Mouse (Mus musculus) heart, postnatal 25 days (tissue): ENCODE data around the gene Nanog. TPM values are rescaled to one million over a fixed set of nuclear protein-coding genes. Genes with fewer than 3 reads are reported as not detected.
"Not testable (repeated sequence)": the region's sequence is repeated elsewhere in the genome, so short reads cannot be mapped to it uniquely, and the experiment has no call there.

Experiments used
- DNase-seq: peaks from one replicate; pipeline ENCODE4 v3.0.0; 2022; ENCODE audit warnings: low spot score
- intact Hi-C: fragments of 180-260 bp; cut with DNase I; formaldehyde crosslinking; loops from one replicate; pipeline ENCODE4 v1.15.1; 2025
- total RNA-seq, 2 experiments: library from RNA; stranded (reverse); gene quantifications; 2 replicates each; pipeline ENCODE4 v1.2.3; 2021

The Nanog gene
- total RNA-seq, 2 experiments from 2014 or later: not detected

DNA sequence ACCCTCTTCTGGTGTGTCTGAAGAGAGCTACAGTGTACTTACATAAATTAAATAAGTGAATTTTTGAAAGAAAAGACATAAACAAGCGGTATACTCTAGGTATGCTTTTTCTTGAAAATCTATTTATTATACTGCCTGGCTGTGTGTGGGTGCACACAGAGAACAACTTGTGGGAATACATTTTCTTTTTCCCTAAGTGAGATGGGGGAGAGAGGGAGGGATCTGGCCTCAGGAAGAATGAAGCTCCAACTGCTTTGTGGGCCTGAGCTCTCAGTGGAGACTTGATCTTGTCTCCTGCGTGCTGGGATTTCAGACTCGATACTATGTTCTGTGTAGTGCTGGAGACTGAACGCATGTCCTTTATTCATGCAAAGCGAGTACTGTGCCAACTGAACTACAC lies 5.5 kb upstream of the Nanog start:
- intact Hi-C loops: no loop called here

DNA sequence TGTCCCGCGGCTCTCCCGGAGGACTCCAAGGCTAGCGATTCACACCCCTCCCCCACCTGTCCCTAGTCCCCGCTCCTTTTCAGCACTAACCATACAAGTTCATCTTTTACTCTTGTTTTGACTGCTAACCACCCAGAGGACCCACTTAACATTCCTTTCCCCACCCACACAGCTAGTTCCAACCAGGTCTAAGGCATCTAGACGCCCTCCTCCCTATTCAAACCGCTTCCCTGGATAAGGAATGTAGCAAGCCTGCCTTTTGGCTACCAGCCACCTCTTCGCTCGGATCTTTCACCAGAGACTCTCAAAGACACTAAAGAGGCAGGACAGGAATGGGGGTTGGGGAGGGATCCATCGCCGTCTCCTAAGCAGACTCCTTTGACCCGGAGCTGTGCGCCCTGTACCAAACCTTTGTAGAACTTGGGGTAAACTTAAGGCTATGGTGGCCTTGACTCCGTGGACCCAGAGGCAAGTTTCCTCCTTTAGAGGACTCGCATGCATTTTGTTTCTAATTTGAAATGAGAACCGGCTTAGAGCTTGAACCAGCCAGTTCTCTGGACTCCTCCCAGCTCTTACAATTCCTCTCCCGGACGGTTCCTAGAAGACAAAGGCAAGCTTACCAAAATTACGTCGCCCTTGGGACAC lies 4.7 kb upstream of the Nanog start:
- no peak for DNase-seq
- intact Hi-C loops: no loop called here

More for the DNA sequence above, 5.5 kb upstream of the Nanog start:
- DNase-seq: no peak

DNA sequence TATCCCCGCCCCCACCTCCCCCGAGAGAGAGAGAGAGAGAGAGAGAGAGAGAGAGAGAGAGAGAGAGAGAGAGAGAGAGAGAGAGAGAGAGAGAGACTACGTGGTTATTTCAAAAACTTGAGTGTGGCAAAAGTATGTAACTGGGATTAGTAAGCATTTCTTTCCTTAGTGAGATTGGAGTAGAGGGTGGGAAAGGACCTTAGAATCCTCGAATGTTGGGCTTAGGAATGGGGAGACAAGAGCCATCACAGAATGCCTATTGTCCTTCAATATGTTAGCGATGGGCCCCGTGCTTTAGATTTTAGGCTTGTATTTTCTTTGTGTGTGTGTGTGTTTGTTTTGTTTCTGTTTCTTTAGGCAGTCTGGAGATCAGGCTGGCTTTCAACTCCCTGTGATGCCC lies 4.0 kb upstream of the Nanog start:
- no peak for DNase-seq
- intact Hi-C loops: no loop called here

DNA sequence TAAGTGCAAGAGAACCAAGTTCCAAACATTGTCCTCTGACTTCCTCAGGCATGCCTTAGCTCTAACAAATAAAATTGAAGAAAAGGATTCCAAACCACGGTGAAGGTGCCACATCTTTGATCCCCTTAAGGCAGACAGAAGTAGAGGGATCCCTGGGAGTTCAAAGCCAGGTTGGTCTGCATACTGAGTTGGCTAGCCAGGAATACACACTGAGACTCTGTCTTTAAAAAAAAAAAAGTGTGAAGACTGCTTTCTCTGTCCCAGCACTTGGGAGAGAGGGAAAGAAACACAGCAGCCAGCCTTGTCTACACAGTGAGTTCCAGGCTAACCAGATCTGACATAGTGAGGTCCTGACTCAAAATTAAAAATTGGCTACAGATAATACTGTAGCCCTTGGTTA lies 3.6 kb upstream of the Nanog start:
- intact Hi-C loops: no loop called here
- DNase-seq: no peak

DNA sequence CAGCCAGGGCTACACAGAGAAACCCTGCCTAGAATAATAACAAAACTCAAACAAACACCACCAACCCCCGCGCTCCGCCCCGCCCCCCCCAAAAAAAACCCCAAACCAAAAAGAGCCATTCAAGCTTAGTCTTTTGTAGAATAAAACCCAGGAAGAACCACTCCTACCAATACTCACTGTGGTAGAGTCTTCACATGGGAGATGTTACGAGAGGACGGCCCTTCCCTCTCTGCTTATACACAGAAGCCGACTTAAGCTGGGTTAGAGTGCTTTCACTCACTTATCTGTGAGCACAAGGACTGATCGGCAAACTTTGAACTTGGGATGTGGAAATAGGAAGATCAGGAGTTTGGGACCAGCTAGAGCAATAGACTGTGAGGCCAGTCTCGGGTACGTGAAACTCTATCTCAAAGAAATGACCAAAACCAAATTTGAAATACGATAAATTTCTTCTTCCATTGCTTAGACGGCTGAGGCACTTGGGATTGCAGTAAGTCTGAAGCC lies 900 bp upstream of the Nanog start:
- DNase-seq: no peak
- intact Hi-C loops: no loop called here

DNA sequence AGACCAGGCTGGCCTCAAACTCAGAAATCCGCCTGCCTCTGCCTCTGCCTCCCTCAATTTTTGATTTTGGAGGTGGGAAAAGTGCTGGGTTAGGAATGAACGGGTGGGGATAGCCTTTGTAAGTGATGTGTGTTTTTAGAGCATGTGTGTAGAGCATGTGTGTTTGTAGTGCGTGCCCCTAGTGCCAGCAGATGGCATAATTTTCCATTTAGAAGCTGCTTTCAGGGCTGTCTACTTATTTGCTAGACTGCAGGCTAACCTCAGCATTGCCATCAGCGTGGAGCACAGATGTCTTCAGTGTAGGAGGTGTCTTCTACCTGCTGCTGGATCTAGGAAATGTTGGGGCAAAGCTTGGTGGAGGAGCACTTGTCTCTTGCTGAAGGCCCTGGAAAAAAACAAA lies 1.5 kb downstream of the Nanog start:
- DNase-seq: no peak
- intact Hi-C loops: no loop called here

DNA sequence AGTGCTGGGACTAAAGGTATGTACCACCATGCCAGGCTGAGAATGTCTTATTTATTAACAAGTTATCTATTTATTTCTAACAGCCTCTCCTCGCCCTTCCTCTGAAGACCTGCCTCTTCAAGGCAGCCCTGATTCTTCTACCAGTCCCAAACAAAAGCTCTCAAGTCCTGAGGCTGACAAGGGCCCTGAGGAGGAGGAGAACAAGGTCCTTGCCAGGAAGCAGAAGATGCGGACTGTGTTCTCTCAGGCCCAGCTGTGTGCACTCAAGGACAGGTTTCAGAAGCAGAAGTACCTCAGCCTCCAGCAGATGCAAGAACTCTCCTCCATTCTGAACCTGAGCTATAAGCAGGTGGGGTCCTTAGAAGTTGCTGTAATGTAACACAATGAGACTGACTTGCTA lies 4.2 kb downstream of the Nanog start:
- intact Hi-C loops: no loop called here
- no peak for DNase-seq

DNA sequence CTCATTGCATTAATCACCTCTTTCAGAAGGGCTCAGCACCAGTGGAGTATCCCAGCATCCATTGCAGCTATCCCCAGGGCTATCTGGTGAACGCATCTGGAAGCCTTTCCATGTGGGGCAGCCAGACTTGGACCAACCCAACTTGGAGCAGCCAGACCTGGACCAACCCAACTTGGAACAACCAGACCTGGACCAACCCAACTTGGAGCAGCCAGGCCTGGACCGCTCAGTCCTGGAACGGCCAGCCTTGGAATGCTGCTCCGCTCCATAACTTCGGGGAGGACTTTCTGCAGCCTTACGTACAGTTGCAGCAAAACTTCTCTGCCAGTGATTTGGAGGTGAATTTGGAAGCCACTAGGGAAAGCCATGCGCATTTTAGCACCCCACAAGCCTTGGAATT lies 5.8 kb downstream of the Nanog start:
- DNase-seq, intact Hi-C loops: not testable (repeated sequence)

DNA sequence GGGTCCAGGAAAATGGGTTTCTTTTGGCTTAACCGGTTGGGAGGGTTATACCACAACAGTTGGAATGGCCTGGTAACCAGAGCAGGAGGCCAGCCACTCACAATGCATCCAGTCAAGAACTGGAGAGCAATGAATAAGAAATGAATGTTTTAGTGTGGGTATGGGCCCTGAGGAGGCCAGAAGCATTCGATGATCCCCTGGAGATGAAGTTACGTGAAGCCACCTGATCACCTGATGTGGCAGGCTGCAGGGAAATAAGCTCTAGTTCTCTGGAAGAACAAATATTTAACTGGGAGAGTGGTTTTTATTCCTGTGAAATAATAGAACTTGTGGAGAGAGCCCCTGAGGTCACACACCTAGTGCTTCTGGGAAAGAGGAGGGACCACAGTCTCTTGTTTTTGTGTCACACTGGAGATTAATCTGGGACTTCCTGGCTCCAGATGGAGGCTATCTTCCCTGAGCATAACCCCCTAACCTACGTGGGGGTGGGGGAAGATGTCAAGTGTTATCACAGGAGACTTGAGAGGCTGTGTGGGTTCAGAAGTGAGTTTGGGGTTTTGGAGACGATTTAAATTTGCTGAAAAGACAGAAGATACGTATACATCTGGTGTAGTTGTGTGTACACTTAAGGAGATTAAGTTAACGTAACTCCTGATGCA lies 7.5 kb downstream of the Nanog start:
- intact Hi-C loops: no loop called here

DNA sequence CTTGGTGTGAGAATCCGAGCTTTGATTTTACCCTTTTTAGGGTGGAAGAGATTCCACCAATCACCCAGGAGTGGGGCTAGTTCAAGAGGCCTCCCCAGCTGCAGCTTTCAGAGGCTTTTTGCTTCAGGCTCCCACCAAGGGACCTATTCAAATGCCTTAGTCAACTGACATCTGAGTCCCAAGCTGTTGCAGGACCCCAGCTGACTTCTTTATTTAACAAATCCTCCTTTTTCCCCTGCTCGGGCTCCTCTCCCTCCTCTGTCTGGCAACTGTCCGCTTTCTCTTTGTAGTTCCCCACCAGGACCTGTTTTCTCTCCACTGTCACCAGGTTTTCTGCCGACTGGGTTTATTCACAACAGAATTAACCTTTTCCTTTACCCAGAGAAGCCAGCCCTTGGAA lies 8.6 kb downstream of the Nanog start:
- intact Hi-C loops: no loop called here
- DNase-seq: no peak

More for the DNA sequence above, 7.5 kb downstream of the Nanog start:
- no peak for DNase-seq

DNA sequence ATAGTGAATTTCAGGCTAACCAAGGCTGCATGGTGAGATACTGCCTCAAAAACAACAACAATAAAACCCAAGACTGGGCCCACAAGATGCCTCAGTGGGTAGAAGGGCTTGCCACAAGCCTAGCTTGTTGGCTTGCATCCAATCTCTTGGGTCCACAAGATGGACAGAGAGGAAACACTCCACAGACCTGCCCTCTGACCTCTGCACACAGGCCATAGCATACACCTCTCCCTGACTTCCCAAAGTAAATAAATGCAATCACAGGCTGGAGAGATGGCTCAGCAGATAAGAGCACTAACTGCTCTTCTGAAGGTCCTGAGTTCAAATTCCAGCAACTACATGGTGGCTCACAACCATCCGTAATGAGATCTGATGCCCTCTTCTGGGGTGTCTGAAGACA lies 10.9 kb downstream of the Nanog start:
- intact Hi-C loops: loop anchor here (2.0 kb wide), 1 partner anchor 49 kb away; no protein-coding TSS in a partner anchor

DNA sequence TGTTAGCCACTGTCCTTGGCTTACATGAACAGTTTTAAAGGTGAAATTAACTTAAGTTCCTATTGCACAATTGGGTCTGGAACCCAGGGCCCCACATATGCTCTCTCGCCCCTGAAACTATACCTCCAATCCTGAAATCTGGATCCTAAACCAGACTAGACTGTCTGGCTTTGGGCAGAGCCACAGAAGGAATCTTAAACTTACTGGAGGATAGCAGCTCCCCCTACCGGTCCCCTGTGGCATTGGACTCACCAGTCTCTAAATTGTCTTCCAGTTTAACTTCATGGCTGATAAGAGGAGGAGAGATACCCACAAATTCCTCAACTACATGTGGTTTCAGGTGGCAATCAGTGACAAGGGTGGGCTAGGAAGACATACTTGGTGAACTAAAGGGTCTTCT lies 12.7 kb downstream of the Nanog start:
- DNase-seq: no peak
- intact Hi-C loops: loop anchor here (2.0 kb wide), 1 partner anchor 51 kb away; no protein-coding TSS in a partner anchor

More for the DNA sequence above, 10.9 kb downstream of the Nanog start:
- not testable (repeated sequence) for DNase-seq

DNA sequence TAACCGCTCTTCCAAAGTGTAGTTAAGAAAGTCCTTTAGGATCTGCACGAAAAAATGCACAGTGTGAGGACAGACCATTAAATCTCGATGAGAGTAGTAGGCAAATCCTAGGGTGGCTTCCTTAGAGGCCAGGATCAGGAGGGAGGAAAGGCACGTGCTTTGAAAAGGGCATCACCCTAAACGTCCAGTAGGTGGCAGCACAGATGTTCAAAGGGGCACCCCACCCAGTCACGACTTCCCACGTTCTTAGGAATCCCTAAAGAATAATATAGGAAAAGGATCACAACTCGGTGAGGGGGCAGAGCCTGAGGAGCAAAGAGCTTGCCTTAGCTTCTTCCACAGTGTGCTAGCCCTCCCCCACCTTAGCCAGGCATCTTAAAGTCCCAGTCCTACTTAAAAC lies 32.7 kb downstream of the Nanog start:
- intact Hi-C loops: loop anchor here (2.0 to 5.0 kb wide), 2 partner anchors 21 to 132 kb away; partner anchors contain the start of gene Necap1
- peak; percentile 28 for DNase-seq

DNA sequence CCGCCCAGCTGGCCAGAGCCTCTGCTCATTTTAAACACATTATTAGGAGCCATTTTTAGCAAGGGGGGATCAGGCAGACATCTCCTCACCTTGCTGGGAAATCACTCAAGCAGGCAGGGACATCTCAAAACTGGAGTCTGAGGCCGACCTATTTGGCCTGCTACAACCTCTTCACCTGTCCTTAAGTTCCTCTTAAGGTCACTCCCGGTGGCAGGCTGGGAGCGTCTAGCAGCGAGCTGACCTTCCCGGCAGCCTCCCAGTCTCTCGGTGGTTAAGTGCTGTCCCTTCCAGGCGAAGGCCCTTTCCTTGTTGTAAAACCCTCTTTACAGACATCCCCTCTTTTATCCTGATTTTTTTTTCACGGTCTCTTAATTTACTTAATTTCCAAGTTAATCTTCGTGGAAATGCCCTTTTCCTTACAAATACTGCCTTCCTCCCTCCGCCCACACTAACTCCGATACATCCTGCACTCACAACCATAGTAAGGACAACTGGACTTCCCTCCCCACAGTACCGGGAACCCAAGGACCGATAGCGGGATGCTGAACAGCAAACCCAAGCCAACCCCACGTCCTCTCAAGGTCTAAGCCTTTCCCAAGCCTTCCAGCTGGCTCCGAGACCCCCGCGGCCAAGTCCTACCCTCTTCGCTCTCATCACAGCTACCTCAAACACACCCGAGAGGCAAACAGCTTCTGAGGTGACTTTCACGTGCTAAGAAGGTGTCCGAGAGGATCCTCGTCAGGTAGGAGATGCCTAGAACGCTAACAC lies 34.4 kb downstream of the Nanog start:
- intact Hi-C loops: loop anchor here (1.0 to 5.0 kb wide), 3 partner anchors 19 to 131 kb away; partner anchors contain the start of gene Necap1

DNA sequence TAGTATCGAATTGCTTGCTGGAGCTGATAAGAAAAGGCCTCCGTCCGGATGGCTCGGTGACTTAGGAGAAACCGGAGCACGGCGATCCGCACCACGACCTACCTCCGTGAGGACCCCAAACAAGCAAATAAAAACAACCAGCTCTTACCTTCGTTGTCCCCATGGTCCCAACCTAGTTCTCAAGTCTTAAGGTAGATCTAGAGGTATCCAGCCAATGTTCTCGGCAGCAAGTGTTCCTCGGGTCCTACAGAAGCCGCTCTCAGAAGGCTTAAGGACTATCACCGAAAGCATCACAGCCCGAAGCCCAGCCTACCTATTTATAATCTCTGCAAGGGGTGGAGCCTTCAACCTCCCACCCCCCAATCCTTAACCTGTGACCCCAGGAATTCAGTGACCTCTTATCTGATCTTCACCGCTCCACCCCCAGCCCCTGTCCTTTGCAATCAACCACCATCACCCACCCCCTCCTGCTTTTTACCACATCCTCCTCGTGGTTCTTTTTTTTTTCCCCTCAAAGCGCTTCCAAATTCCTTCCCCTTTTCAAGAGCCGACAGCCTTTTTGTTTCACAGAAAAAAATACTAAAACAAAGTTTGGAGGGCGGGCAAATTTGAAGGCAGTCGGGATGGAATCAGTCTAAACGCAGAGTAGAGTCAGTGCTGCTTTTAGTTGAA lies 35.1 kb downstream of the Nanog start:
- no peak for DNase-seq
- intact Hi-C loops: loop anchor here (5.0 kb wide), 1 partner anchor 130 kb away; the partner anchor contains the start of gene Necap1

More for the DNA sequence above, 34.4 kb downstream of the Nanog start:
- DNase-seq: no peak

DNA sequence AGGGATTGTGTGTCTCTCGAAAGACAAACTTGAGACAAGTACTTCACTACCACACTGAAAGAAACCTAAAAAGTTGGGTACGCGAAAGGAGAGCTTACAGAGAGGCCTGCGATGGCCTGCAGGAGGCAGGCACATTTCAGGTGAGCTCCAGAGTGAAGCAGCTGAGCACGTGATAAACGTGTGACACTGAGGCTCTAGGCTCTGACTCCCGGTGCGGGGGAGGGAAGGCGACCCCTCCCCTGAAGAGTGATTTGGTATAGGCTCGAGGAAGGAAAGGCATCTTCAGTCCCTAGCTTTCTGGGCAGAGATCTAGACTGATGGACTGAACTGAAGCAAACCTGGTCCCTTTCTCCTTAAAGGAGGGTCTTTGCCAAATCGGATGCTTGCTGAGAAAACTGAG lies 36.1 kb downstream of the Nanog start:
- intact Hi-C loops: loop anchor here (5.0 kb wide), 1 partner anchor 129 kb away; the partner anchor contains the start of gene Necap1
- DNase-seq: no peak

DNA sequence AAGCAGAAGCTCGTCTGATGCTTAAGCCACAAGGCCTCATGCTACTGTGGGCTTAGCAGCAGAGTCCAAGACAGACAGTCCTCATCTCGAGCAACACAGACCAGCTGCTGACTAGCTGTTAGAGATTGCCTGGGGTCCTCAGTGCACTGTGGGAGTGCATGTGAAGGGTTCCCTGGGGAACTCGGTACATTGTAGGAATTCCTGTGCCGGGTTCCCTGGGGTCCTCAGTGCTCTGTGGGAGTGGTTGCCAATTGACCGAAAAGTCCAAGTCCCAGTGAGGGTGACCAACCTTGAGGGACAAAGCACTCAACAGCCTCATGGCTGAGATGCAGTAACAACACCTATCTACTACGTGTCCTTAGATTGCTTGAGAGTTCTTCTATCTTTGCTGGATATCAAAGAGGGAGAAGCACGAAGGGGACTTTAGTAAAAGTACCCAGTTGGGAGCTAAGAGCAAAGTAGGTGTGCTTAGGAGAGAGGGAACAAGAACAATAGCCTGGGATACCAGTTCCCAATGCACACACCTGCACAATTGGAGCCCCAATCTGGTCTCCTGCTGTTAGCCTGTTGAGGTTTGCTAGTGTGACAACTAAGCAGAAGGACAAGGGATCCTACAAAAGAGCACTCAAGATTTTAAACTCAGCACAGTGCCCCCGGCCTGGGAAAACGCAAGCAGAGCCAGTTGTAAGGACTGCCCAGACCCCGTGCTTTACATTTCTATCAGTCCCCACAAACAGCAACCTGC lies 37.4 kb downstream of the Nanog start:
- no peak for DNase-seq
- intact Hi-C loops: loop anchor here (5.0 kb wide), 1 partner anchor 128 kb away; the partner anchor contains the start of gene Necap1

DNA sequence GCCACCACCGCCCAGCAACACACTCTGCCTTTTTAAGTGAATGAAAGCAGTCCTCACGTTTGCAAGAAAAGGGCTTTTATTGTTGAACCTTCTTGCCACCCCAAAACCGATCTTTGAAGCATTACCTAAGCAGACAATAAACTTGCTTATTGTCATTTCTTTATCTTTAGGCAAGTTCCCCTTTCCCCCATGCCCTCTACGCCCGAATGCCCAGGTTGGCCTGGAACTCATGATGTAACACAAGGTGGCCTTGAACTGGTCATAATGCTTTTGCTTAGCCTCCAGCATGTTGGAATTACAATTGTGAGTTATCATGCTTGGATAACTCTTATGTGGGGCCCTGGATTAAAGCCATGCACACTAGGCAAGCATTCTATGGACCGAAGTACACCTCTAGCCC lies 43.3 kb downstream of the Nanog start:
- intact Hi-C loops: no loop called here

DNA sequence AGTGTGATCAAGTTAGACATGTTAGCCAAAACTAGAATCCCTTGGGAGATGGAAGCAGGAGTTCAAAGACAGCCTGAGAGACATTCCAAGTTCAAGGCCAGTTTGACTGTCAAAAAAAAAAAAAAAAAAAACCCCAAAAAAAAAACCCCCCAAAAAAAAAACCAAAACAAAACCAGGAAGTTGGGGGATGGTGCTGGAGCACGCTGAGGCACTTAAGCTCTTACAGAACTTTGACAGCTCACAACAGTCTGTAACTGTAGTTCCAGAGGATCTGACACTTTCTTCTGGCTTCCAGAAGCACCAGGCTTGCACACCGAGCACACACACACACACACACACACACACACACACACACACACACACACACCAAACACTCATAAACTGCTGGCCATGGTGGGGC lies 48.6 kb downstream of the Nanog start:
- intact Hi-C loops: no loop called here
- no peak for DNase-seq

More for the DNA sequence above, 43.3 kb downstream of the Nanog start:
- DNase-seq: no peak
